Mouse (Mus musculus): Measurements from ENCODE around the gene Susd6. TPM values are rescaled to one million over a fixed set of nuclear protein-coding genes. Genes with fewer than 3 reads are reported as not detected.

Susd6 gene
- polyA plus RNA-seq (2015; fragmentation: Illumina TruSeq; extraction: RNeasy Lipid Tissue Mini Kit (QIAGEN cat#74804); ENCODE audit: low read depth, low replicate concordance), result 24.3 TPM

GRCm38 (mm10) chr12:80789849-80790694 is at the start of gene Susd6:
TSS of gene Susd6 (plus strand) at chr12:80790510.

GRCm38 (mm10) chr12:80760396-80760801 is 29.9 kb upstream of the Susd6 start, which contains the start of gene Ccdc177:
TSS of gene Ccdc177 (minus strand) at chr12:80760687.

Other genes starting within 250 kb of the Susd6 start
- gene Slc39a9, start 146.6 kb upstream of the Susd6 start, polyA plus RNA-seq (2015; fragmentation: Illumina TruSeq; extraction: RNeasy Lipid Tissue Mini Kit (QIAGEN cat#74804); ENCODE audit: low read depth, low replicate concordance), result 28.4 TPM
- gene Erh, start 146.2 kb upstream of the Susd6 start, polyA plus RNA-seq (2015; fragmentation: Illumina TruSeq; extraction: RNeasy Lipid Tissue Mini Kit (QIAGEN cat#74804); ENCODE audit: low read depth, low replicate concordance), result 115 TPM
- 6.0 TPM for gene Plekhd1, start 97.9 kb upstream of the Susd6 start, polyA plus RNA-seq (2015; fragmentation: Illumina TruSeq; extraction: RNeasy Lipid Tissue Mini Kit (QIAGEN cat#74804); ENCODE audit: low read depth, low replicate concordance)
- 5.0 TPM for gene Ccdc177, start 29.8 kb upstream of the Susd6 start, polyA plus RNA-seq (2015; fragmentation: Illumina TruSeq; extraction: RNeasy Lipid Tissue Mini Kit (QIAGEN cat#74804); ENCODE audit: low read depth, low replicate concordance)
- gene Srsf5, start 155.0 kb downstream of the Susd6 start, polyA plus RNA-seq (2015; fragmentation: Illumina TruSeq; extraction: RNeasy Lipid Tissue Mini Kit (QIAGEN cat#74804); ENCODE audit: low read depth, low replicate concordance), result 411 TPM
- not detected for gene Slc10a1, start 178.2 kb downstream of the Susd6 start, polyA plus RNA-seq (2015; fragmentation: Illumina TruSeq; extraction: RNeasy Lipid Tissue Mini Kit (QIAGEN cat#74804); ENCODE audit: low read depth, low replicate concordance)
- gene Smoc1, start 236.3 kb downstream of the Susd6 start, polyA plus RNA-seq (2015; fragmentation: Illumina TruSeq; extraction: RNeasy Lipid Tissue Mini Kit (QIAGEN cat#74804); ENCODE audit: low read depth, low replicate concordance), result 7.9 TPM

Measured in brain, adult 10 weeks (tissue).